Mouse (Mus musculus) liver, embryonic 13.5 days (tissue): ENCODE measurements at regions not wholly inside any gene's neighbourhood (a gene's known extent, or its start where the extent isn't known, plus 50 kb on each side); places are given as distances from the start of the nearest gene placed in this dataset.

Experiments
- ATAC-seq: fragments of 200-750 bp; cut with Nextera tagmentation; 2 replicates; pipeline ENCODE4 v1.8.0; 2017; ENCODE audit warnings: low read depth, mild to moderate bottlenecking, moderate number of reproducible peaks, moderate library complexity
- DNase-seq: peaks from one replicate; pipeline ENCODE4 v3.0.0; 2022
- H3K27ac ChIP-seq: fragments of 300-500 bp; sonication (generic); 2 replicates; pipeline ENCODE4 v1.5.1; 2015; ENCODE audit warnings: moderate library complexity, mild to moderate bottlenecking, inconsistent platforms
- H3K27me3 ChIP-seq: fragments of 300-500 bp; sonication (generic); 2 replicates; pipeline ENCODE4 v1.6.1; 2015; ENCODE audit warnings: mild to moderate bottlenecking, inconsistent platforms
- H3K36me3 ChIP-seq: fragments of 300-500 bp; sonication (generic); 2 replicates; pipeline ENCODE4 v1.6.1; 2015; ENCODE audit warnings: mild to moderate bottlenecking, inconsistent platforms
- H3K4me1 ChIP-seq: fragments of 300-500 bp; sonication (generic); replicated peaks from 2 replicates; pipeline ENCODE4 v1.6.1; 2015; ENCODE audit warnings: inconsistent platforms
- H3K4me2 ChIP-seq: fragments of 300-500 bp; sonication (generic); 2 replicates; pipeline ENCODE4 v1.6.1; 2015; ENCODE audit warnings: inconsistent platforms, mild to moderate bottlenecking, moderate library complexity
- H3K4me3 ChIP-seq: fragments of 300-500 bp; sonication (generic); replicated peaks from 2 replicates; pipeline ENCODE4 v1.5.1; 2015; ENCODE audit warnings: mild to moderate bottlenecking, inconsistent platforms
- H3K9ac ChIP-seq: fragments of 300-500 bp; sonication (generic); 2 replicates; pipeline ENCODE4 v1.6.1; 2015; ENCODE audit warnings: mild to moderate bottlenecking, inconsistent platforms
- H3K9me3 ChIP-seq: fragments of 300-500 bp; sonication (generic); replicated peaks from 2 replicates; pipeline ENCODE4 v1.6.1; 2016; ENCODE audit warnings: inconsistent platforms
- WGBS: fragments of 180-500 bp; shearing (Covaris S2); methylation state at CpG from one replicate; pipeline ENCODE4 v1.1.7; 2015; ENCODE audit not compliant: insufficient replicate concordance; 5-methylcytosine and 5-hydroxymethylcytosine counted together

DNA sequence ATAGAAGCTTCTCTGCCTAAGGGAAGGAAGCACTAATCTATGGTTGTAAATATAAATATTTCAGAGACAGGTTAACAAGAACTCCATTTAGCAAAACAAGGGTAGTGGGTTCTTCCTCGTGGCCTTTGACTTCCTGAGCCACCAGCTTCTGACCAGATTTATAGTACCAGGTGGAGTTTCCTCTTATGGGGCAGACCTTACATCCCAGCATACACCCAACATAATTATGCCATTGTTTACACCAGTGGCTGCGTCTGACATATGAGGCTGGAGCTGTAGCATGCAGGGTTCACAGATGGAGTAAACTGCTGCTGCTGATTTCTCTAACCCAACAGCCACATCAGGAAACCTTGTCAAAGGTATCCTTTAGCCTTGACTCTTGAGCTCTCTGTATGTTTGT lies 75.5 kb downstream of the Trib2 start:
- H3K9me3 ChIP-seq, result no peaks in the 10 kb centered on the region
- no peak for ATAC-seq
- H3K4me1 ChIP-seq, result no peaks in the 10 kb centered on the region
- H3K36me3 ChIP-seq, result no peaks in the 10 kb centered on the region
- H3K4me2 ChIP-seq, result no peak overlapping the region
- H3K9ac ChIP-seq, result no peak overlapping the region
- DNase-seq, result no peak
- no peak overlapping the region for H3K27ac ChIP-seq
- no peak overlapping the region for H3K4me3 ChIP-seq
- 29% methylated on average over 2 of the region's 2 CpGs for WGBS
- H3K27me3 ChIP-seq, result no peaks in the 10 kb centered on the region

- Histone ChIP-seq H3K4me1 (no peaks in the 10 kb centered on the region), H3K36me3 (no peaks in the 10 kb centered on the region), H3K4me3 (no peak overlapping the region), H3K4me2 (no peak overlapping the region), H3K27ac (no peak overlapping the region), H3K9me3 (no peaks in the 10 kb centered on the region), H3K27me3 (no peaks in the 10 kb centered on the region), H3K9ac (no peak overlapping the region)
- DNase-seq, result no peak
- WGBS, result 57% methylated on average over 4 of the region's 4 CpGs
- ATAC-seq, result no peak
These were observed 77.7 kb downstream of the Trib2 start for GRCm38 (mm10) chr12:15738989-15739388.

DNA sequence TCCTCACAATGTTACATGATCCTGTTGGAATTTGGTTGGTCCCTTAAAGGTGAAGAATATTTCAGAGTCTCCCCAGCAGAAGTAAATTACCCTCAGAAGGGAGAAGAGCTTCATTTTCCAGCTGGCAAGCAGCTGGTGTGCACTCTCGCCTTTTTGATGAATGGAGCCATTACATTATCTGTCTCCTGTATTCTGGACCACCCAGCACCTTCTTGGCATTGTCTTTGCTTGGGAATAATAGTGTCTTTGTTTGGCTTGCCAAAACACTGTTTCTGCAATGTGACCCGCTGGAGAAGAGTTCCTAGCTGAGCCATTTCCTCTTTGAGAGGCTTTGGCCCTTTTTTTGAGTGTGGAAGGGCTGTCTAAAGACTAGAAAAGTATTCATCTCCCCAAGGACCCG lies 85.5 kb downstream of the Trib2 start:
- Histone ChIP-seq H3K9ac (no peak overlapping the region), H3K9me3 (no peaks in the 10 kb centered on the region), H3K4me2 (no peak overlapping the region), H3K4me3 (no peak overlapping the region), H3K27me3 (no peaks in the 10 kb centered on the region), H3K27ac (no peak overlapping the region), H3K4me1 (no peaks in the 10 kb centered on the region), H3K36me3 (no peaks in the 10 kb centered on the region)
- DNase-seq, result no peak
- WGBS, result 45% methylated on average over 3 of the region's 3 CpGs
- ATAC-seq, result no peak

- H3K9me3 ChIP-seq, result no peaks in the 10 kb centered on the region
- H3K27ac ChIP-seq, result no peak overlapping the region
- no peak for DNase-seq
- H3K4me3 ChIP-seq, result no peak overlapping the region
- H3K4me1 ChIP-seq, result no peaks in the 10 kb centered on the region
- H3K4me2 ChIP-seq, result no peak overlapping the region
- H3K9ac ChIP-seq, result no peak overlapping the region
- no peaks in the 10 kb centered on the region for H3K27me3 ChIP-seq
- no peaks in the 10 kb centered on the region for H3K36me3 ChIP-seq
- WGBS, result 56% methylated on average over 3 of the region's 3 CpGs
- no peak for ATAC-seq
These were observed 87.0 kb downstream of the Trib2 start for GRCm38 (mm10) chr12:15729696-15730095.

- Histone ChIP-seq H3K9ac (no peak overlapping the region), H3K4me1 (no peaks in the 10 kb centered on the region), H3K27ac (no peak overlapping the region), H3K4me2 (no peak overlapping the region), H3K27me3 (no peaks in the 10 kb centered on the region), H3K4me3 (no peak overlapping the region), H3K36me3 (no peaks in the 10 kb centered on the region), H3K9me3 (no peaks in the 10 kb centered on the region)
- DNase-seq, result no peak
- ATAC-seq, result no peak
- 66% methylated on average over 6 of the region's 6 CpGs for WGBS
These were observed 93.2 kb downstream of the Trib2 start for GRCm38 (mm10) chr12:15723529-15723928.

DNA sequence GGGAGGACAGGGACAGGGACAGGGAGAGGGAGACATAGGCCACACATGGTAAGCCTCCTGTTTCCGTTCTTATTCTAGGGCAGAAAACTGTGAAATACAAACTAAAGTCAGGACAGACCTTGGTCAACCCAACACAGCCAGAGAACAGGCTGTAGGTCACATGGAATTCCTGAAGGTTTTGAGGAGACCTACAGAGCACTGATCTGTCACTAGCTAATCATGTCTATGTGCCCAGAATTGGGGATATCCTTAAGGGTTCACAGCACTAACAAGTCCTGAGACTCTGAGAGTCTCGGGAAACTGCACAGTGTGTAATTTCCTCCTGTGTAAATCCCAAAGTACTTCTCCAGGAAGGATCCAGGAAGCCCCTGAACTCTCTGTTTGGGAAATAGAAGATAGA lies 94.6 kb downstream of the Trib2 start:
- Histone ChIP-seq H3K27me3 (no peaks in the 10 kb centered on the region), H3K4me1 (no peaks in the 10 kb centered on the region), H3K9me3 (no peaks in the 10 kb centered on the region), H3K9ac (no peak overlapping the region), H3K27ac (no peak overlapping the region), H3K4me3 (no peak overlapping the region), H3K36me3 (no peaks in the 10 kb centered on the region), H3K4me2 (no peak overlapping the region)
- no peak for ATAC-seq
- WGBS, result 48% methylated on average over 2 of the region's 2 CpGs
- no peak for DNase-seq

GRCm38 (mm10) chr12:15720171-15720570 lies 96.6 kb downstream of the Trib2 start:
- no peak overlapping the region for H3K9ac ChIP-seq
- ATAC-seq, result no peak

GRCm38 (mm10) chr12:15718827-15719226 lies 97.9 kb downstream of the Trib2 start:
- no peaks in the 10 kb centered on the region for H3K27me3 ChIP-seq
- no peaks in the 10 kb centered on the region for H3K36me3 ChIP-seq
- ATAC-seq (no peak), DNase-seq (no peak)
- H3K4me2 ChIP-seq, result no peak overlapping the region
- no peaks in the 10 kb centered on the region for H3K4me1 ChIP-seq
- no peaks in the 10 kb centered on the region for H3K9me3 ChIP-seq
- H3K27ac ChIP-seq, result no peak overlapping the region
- no peak overlapping the region for H3K4me3 ChIP-seq
- H3K9ac ChIP-seq, result no peak overlapping the region
- WGBS, result 56% methylated on average over 1 of the region's 1 CpGs

More at GRCm38 (mm10) chr12:15720171-15720570, 96.6 kb downstream of the Trib2 start:
- Histone ChIP-seq H3K36me3 (no peaks in the 10 kb centered on the region), H3K27ac (no peak overlapping the region), H3K4me1 (no peaks in the 10 kb centered on the region), H3K27me3 (no peaks in the 10 kb centered on the region), H3K9me3 (no peaks in the 10 kb centered on the region), H3K4me2 (no peak overlapping the region), H3K4me3 (no peak overlapping the region)
- no peak for DNase-seq
- WGBS, result 45% methylated on average over 6 of the region's 6 CpGs

DNA sequence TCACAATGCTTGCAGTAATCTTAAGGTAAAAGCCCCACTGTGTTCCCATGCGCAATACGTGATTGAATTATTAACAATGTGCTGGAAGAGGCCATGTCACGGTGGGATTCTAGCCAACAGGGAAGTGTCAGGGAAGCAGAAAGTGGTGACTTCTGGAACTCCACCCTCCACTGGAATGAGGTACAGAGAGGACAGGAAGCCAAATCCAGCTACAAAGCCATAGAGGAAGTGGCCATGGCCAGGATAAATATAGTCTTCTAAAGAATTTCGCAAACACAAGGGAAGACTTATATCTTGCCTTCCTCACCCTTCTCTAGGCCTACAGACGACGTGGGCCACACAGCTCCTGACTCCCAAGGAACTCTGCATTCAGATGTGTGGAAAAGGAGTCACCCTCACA lies 98.7 kb downstream of the Trib2 start:
- Histone ChIP-seq H3K9me3 (no peaks in the 10 kb centered on the region), H3K27me3 (no peaks in the 10 kb centered on the region), H3K4me2 (no peak overlapping the region), H3K4me3 (no peak overlapping the region), H3K27ac (no peak overlapping the region), H3K36me3 (no peaks in the 10 kb centered on the region), H3K4me1 (no peaks in the 10 kb centered on the region), H3K9ac (no peak overlapping the region)
- WGBS, result 38% methylated on average over 6 of the region's 6 CpGs
- no peak for ATAC-seq
- DNase-seq, result no peak

GRCm38 (mm10) chr12:15717342-15717741 lies 99.4 kb downstream of the Trib2 start:
- ATAC-seq, result no peak
- 58% methylated on average over 3 of the region's 3 CpGs for WGBS
- no peaks in the 10 kb centered on the region for H3K4me1 ChIP-seq

DNA sequence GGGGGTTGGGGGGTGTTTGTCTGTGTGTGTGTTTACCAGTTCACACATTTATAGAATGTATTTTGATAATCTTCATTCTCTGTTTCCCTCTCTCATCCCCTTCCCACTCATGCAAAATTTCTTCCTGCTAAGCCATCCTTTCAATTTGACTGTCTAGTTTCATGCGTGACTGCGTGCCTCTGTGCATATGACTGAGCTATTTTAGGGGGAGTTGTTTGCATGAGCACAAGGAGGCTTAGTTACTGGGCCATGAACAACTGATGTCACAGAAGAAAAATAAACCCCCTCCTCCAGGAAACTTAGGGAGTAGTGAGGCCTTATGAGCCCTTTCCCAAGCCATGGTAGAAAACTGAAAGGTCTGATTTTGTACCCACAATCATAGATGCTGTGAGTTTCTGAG lies 103.1 kb downstream of the Trib2 start:
- H3K4me1 ChIP-seq, result no peaks in the 10 kb centered on the region
- ATAC-seq (no peak), DNase-seq (no peak)
- no peaks in the 10 kb centered on the region for H3K27me3 ChIP-seq
- no peak overlapping the region for H3K27ac ChIP-seq
- H3K4me2 ChIP-seq, result no peak overlapping the region
- H3K4me3 ChIP-seq, result no peak overlapping the region
- H3K9me3 ChIP-seq, result no peaks in the 10 kb centered on the region
- WGBS, result 78% methylated on average over 2 of the region's 2 CpGs
- H3K9ac ChIP-seq, result no peak overlapping the region
- H3K36me3 ChIP-seq, result no peaks in the 10 kb centered on the region

More at GRCm38 (mm10) chr12:15717342-15717741, 99.4 kb downstream of the Trib2 start:
- Histone ChIP-seq H3K4me3 (no peak overlapping the region), H3K9ac (no peak overlapping the region), H3K27ac (no peak overlapping the region), H3K36me3 (no peaks in the 10 kb centered on the region), H3K27me3 (no peaks in the 10 kb centered on the region), H3K4me2 (no peak overlapping the region), H3K9me3 (no peaks in the 10 kb centered on the region)
- DNase-seq, result no peak

- WGBS, result 54% methylated on average over 6 of the region's 6 CpGs
- H3K4me2 ChIP-seq, result no peak overlapping the region
- no peak overlapping the region for H3K9ac ChIP-seq
- H3K27ac ChIP-seq, result no peak overlapping the region
- H3K4me3 ChIP-seq, result no peak overlapping the region
- H3K27me3 ChIP-seq, result no peaks in the 10 kb centered on the region
- H3K4me1 ChIP-seq, result no peaks in the 10 kb centered on the region
- H3K9me3 ChIP-seq, result no peaks in the 10 kb centered on the region
- ATAC-seq (no peak), DNase-seq (no peak)
- no peaks in the 10 kb centered on the region for H3K36me3 ChIP-seq
These were observed 109.1 kb downstream of the Trib2 start for GRCm38 (mm10) chr12:15707570-15708095.
